Mouse (Mus musculus): Measurements from ENCODE around the gene Kcnrg. TPM values are rescaled to one million over a fixed set of nuclear protein-coding genes. Genes with fewer than 3 reads are reported as not detected.
"Not testable (repeated sequence)": the region's sequence is repeated elsewhere in the genome, so short reads cannot be mapped to it uniquely, and the experiment has no call there.

Kcnrg gene
- polyA plus RNA-seq (2016; fragmentation: Nextera tagmentation; extraction: Ambion mirVana), result 0.40 and 0.55 TPM in 2 replicates

DNA sequence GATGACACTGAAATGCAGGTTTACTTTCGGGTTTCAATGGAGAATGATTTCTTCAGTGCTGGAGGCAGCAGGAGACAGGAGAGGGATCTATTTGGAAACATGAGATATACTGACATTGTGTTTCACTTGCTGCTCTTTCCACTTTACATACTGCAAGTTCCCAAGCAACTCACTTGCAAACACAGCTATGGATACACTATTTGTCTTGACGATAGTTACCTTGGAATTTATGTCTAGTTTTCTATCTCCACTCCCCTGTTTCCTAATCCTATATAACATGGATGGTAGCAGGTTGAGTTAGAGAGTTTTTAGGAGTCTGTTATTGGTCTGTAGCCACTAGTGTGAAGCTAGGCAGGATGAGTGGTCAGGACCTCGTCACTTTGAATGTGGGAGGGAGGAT is at the start of gene Kcnrg:
Kcnrg (plus strand) TSS at position 301 of the 400 bp plus-strand sequence.
- H3K9me3 ChIP-seq (replicated peaks), result no peaks in the 10 kb centered on the region
- peaks cover 37% of the 10 kb centered on the region for H3K36me3 ChIP-seq
- no peak within 1 kb of the TSS for H3K9ac ChIP-seq
- 79% methylated on average over 3 of the region's 3 CpGs for WGBS
- H3K27me3 ChIP-seq (replicated peaks), result no peaks in the 10 kb centered on the region
- no peaks in the 10 kb centered on the region for H3K4me1 ChIP-seq (replicated peaks)
- ATAC-seq (ENCODE audit: insufficient number of reproducible peaks, low FRiP score), result no peak
- no peak within 1 kb of the TSS for H3K4me2 ChIP-seq
- no peak within 1 kb of the TSS for H3K4me3 ChIP-seq
- H3K27ac ChIP-seq (ENCODE audit: poor library complexity, severe bottlenecking), result no peak within 1 kb of the TSS

DNA sequence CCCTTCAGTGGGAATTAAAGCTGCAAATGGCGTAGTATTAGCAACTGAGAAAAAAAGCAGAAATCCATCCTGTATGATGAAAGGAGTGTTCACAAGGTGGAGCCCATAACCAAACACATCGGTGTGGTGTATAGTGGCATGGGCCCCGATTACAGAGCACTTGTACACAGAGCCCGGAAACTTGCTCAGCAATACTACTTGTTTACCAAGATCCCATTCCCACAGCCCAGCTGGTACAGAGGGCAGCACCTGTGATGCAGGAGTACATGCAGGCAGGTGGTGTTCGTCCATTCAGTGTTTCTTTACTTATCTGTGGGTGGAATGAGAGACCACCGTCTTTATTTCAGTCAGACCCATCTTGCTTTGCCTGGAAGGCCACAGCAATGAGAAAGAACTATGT is 48.4 kb upstream of the Kcnrg start:
- Histone ChIP-seq H3K27me3 (replicated peaks) (no peaks in the 10 kb centered on the region), H3K27ac (ENCODE audit: poor library complexity, severe bottlenecking) (no peak overlapping the region), H3K4me2 (no peak overlapping the region), H3K36me3 (no peaks in the 10 kb centered on the region), H3K9ac (no peak overlapping the region), H3K9me3 (replicated peaks) (0 out of 2 replicates have a peak, but pooled peaks cover 3% of the 10 kb centered on the region), H3K4me1 (replicated peaks) (peaks cover 2% of the 10 kb centered on the region; the same call in 1 of the 2 replicates), H3K4me3 (no peak overlapping the region)
- ATAC-seq (ENCODE audit: insufficient number of reproducible peaks, low FRiP score), result no peak
- WGBS, result 87% methylated on average over 6 of the region's 6 CpGs

GRCm38 (mm10) chr14:61559856-61560255 is 47.4 kb upstream of the Kcnrg start:
- Histone ChIP-seq H3K4me1 (replicated peaks) (peaks cover 2% of the 10 kb centered on the region; the same call in 1 of the 2 replicates), H3K27me3 (replicated peaks) (no peaks in the 10 kb centered on the region)
- 61% methylated on average over 3 of the region's 3 CpGs for WGBS

DNA sequence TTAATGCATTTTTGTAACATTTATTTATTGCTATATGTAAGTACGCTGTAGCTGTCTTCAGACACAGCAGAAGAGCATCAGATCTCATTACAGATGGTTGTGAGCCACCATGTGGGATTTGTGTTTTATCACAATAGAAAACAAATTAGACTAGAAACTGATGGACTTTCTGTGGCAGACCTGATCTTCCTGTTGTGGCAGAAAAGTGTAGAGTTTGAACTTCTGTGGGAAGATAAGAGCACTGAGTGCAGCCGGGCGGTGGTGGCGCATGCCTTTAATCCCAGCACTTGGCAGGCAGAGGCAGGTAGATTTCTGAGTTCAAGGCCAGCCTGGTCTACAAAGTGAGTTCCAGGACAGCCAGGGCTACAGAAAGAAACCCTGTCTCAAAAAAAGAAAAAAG is 41.0 kb upstream of the Kcnrg start:
- not testable (repeated sequence) for H3K36me3 ChIP-seq; H3K27me3 ChIP-seq (replicated peaks); H3K9ac ChIP-seq; H3K9me3 ChIP-seq (replicated peaks); ATAC-seq (ENCODE audit: insufficient number of reproducible peaks, low FRiP score); H3K4me2 ChIP-seq; H3K4me3 ChIP-seq; H3K27ac ChIP-seq (ENCODE audit: poor library complexity, severe bottlenecking); H3K4me1 ChIP-seq (replicated peaks)
- 72% methylated on average over 4 of the region's 4 CpGs for WGBS

More at GRCm38 (mm10) chr14:61559856-61560255, 47.4 kb upstream of the Kcnrg start:
- Histone ChIP-seq H3K27ac (ENCODE audit: poor library complexity, severe bottlenecking) (no peak overlapping the region), H3K9me3 (replicated peaks) (0 out of 2 replicates have a peak, but pooled peaks cover 3% of the 10 kb centered on the region), H3K4me3 (no peak overlapping the region), H3K4me2 (no peak overlapping the region), H3K9ac (no peak overlapping the region), H3K36me3 (no peaks in the 10 kb centered on the region)
- no peak for ATAC-seq (ENCODE audit: insufficient number of reproducible peaks, low FRiP score)

DNA sequence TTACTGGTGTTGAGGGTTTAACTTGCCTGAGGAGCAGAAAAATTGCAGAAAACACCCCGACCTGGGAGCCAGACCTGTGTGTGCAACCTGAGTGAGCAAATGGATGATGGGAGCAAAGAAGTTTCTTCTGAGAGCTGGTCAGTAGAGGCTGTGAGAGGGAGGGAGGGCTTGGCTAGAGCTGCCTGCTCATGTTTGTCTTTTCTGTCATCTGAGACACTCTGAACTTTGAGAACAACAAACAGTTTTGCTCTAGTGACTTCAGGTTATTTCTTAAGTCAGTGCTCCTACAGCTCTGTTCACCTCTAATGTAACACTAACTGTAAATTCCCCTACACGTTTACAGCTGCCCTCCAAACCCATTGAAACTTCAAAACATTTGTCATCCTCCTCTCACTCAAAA is 37.9 kb upstream of the Kcnrg start:
- WGBS, result 67% methylated on average over 2 of the region's 2 CpGs
- no peak overlapping the region for H3K27ac ChIP-seq (ENCODE audit: poor library complexity, severe bottlenecking)
- no peaks in the 10 kb centered on the region for H3K9me3 ChIP-seq (replicated peaks)
- no peaks in the 10 kb centered on the region for H3K4me1 ChIP-seq (replicated peaks)
- H3K4me3 ChIP-seq, result no peak overlapping the region
- ATAC-seq (ENCODE audit: insufficient number of reproducible peaks, low FRiP score), result no peak
- H3K4me2 ChIP-seq, result no peak overlapping the region
- no peaks in the 10 kb centered on the region for H3K36me3 ChIP-seq
- H3K27me3 ChIP-seq (replicated peaks), result no peaks in the 10 kb centered on the region
- no peak overlapping the region for H3K9ac ChIP-seq

- no peaks in the 10 kb centered on the region for H3K9me3 ChIP-seq (replicated peaks)
- no peaks in the 10 kb centered on the region for H3K36me3 ChIP-seq
- no peak overlapping the region for H3K4me3 ChIP-seq
- 11% methylated on average over 4 of the region's 4 CpGs for WGBS
- no peak for ATAC-seq (ENCODE audit: insufficient number of reproducible peaks, low FRiP score)
- H3K27ac ChIP-seq (ENCODE audit: poor library complexity, severe bottlenecking), result no peak overlapping the region
- H3K4me1 ChIP-seq (replicated peaks), result no peaks in the 10 kb centered on the region
- no peaks in the 10 kb centered on the region for H3K27me3 ChIP-seq (replicated peaks)
- H3K9ac ChIP-seq, result no peak overlapping the region
- no peak overlapping the region for H3K4me2 ChIP-seq
Observed at GRCm38 (mm10) chr14:61571366-61571765, 35.9 kb upstream of the Kcnrg start.

- H3K9ac ChIP-seq, result no peak overlapping the region
- 80% methylated on average over 2 of the region's 2 CpGs for WGBS
- H3K4me3 ChIP-seq, result no peak overlapping the region
- no peaks in the 10 kb centered on the region for H3K4me1 ChIP-seq (replicated peaks)
- no peak for ATAC-seq (ENCODE audit: insufficient number of reproducible peaks, low FRiP score)
- H3K36me3 ChIP-seq, result no peaks in the 10 kb centered on the region
- H3K27ac ChIP-seq (ENCODE audit: poor library complexity, severe bottlenecking), result no peak overlapping the region
- H3K9me3 ChIP-seq (replicated peaks), result no peaks in the 10 kb centered on the region
- H3K27me3 ChIP-seq (replicated peaks), result no peaks in the 10 kb centered on the region
- no peak overlapping the region for H3K4me2 ChIP-seq
Observed at GRCm38 (mm10) chr14:61572131-61572530, 35.1 kb upstream of the Kcnrg start.

- no peaks in the 10 kb centered on the region for H3K27me3 ChIP-seq (replicated peaks)
- no peaks in the 10 kb centered on the region for H3K36me3 ChIP-seq
- no peak overlapping the region for H3K4me3 ChIP-seq
- no peak overlapping the region for H3K9ac ChIP-seq
- H3K9me3 ChIP-seq (replicated peaks), result no peaks in the 10 kb centered on the region
- H3K4me2 ChIP-seq, result no peak overlapping the region
- no peaks in the 10 kb centered on the region for H3K4me1 ChIP-seq (replicated peaks)
- H3K27ac ChIP-seq (ENCODE audit: poor library complexity, severe bottlenecking), result no peak overlapping the region
- no peak for ATAC-seq (ENCODE audit: insufficient number of reproducible peaks, low FRiP score)
- WGBS, result 76% methylated on average over 10 of the region's 10 CpGs
Observed at GRCm38 (mm10) chr14:61575066-61575465, 32.2 kb upstream of the Kcnrg start.

DNA sequence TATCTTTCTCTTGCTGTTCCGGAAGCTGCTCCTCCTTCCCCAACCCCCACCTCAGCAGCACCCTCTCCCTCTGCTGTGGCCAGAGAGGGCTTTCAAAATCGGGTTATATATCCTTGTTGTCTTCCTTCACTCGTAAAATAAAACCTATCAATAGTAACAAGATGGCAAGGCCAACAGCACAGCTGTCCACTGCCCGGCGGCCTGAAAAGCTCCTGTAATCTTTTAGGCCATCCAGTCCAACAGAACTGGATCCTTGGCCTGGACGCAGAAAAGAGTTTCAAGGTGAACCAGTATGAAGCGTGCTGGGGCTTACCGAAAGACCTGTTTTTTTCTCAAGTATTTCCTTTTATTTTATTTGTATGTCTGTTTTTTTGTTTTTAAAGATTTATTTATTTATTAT is 31.3 kb upstream of the Kcnrg start:
- Histone ChIP-seq H3K9me3 (replicated peaks) (no peaks in the 10 kb centered on the region), H3K9ac (no peak overlapping the region)

GRCm38 (mm10) chr14:61589288-61590065 is 17.8 kb upstream of the Kcnrg start:
- no peaks in the 10 kb centered on the region for H3K4me1 ChIP-seq (replicated peaks)
- H3K36me3 ChIP-seq, result no peaks in the 10 kb centered on the region
- no peak overlapping the region for H3K27ac ChIP-seq (ENCODE audit: poor library complexity, severe bottlenecking)
- WGBS, result 58% methylated on average over 4 of the region's 4 CpGs
- ATAC-seq (ENCODE audit: insufficient number of reproducible peaks, low FRiP score), result no peak
- H3K9me3 ChIP-seq (replicated peaks), result no peaks in the 10 kb centered on the region
- no peak overlapping the region for H3K4me3 ChIP-seq
- H3K4me2 ChIP-seq, result no peak overlapping the region
- H3K9ac ChIP-seq, result no peak overlapping the region
- H3K27me3 ChIP-seq (replicated peaks), result no peaks in the 10 kb centered on the region

More for the DNA sequence above, 31.3 kb upstream of the Kcnrg start:
- WGBS, result 85% methylated on average over 8 of the region's 8 CpGs
- H3K4me2 ChIP-seq, result no peak overlapping the region
- H3K27ac ChIP-seq (ENCODE audit: poor library complexity, severe bottlenecking), result no peak overlapping the region
- no peaks in the 10 kb centered on the region for H3K36me3 ChIP-seq
- no peaks in the 10 kb centered on the region for H3K4me1 ChIP-seq (replicated peaks)
- no peak overlapping the region for H3K4me3 ChIP-seq
- no peak for ATAC-seq (ENCODE audit: insufficient number of reproducible peaks, low FRiP score)
- H3K27me3 ChIP-seq (replicated peaks), result no peaks in the 10 kb centered on the region

- Histone ChIP-seq H3K36me3 (peaks cover 2% of the 10 kb centered on the region; the same call in 1 of the 2 replicates), H3K4me2 (no peak overlapping the region), H3K27ac (ENCODE audit: poor library complexity, severe bottlenecking) (no peak overlapping the region), H3K4me3 (no peak overlapping the region), H3K27me3 (replicated peaks) (no peaks in the 10 kb centered on the region), H3K4me1 (replicated peaks) (peaks cover 22% of the 10 kb centered on the region), H3K9me3 (replicated peaks) (no peaks in the 10 kb centered on the region), H3K9ac (no peak overlapping the region)
- ATAC-seq (ENCODE audit: insufficient number of reproducible peaks, low FRiP score), result no peak
- WGBS, result 87% methylated on average over 9 of the region's 9 CpGs
Observed at GRCm38 (mm10) chr14:61596719-61597426, 10.4 kb upstream of the Kcnrg start.
